Mouse (Mus musculus): Measurements from ENCODE around the gene Gmpr.

Gmpr gene

GRCm38 (mm10) chr13:45508495-45508894 is 1.3 kb downstream of the Gmpr start:
- peak; percentile 83 for DNase-seq

GRCm38 (mm10) chr13:45509366-45509765 is 2.1 kb downstream of the Gmpr start:
- DNase-seq = no peak

DNA sequence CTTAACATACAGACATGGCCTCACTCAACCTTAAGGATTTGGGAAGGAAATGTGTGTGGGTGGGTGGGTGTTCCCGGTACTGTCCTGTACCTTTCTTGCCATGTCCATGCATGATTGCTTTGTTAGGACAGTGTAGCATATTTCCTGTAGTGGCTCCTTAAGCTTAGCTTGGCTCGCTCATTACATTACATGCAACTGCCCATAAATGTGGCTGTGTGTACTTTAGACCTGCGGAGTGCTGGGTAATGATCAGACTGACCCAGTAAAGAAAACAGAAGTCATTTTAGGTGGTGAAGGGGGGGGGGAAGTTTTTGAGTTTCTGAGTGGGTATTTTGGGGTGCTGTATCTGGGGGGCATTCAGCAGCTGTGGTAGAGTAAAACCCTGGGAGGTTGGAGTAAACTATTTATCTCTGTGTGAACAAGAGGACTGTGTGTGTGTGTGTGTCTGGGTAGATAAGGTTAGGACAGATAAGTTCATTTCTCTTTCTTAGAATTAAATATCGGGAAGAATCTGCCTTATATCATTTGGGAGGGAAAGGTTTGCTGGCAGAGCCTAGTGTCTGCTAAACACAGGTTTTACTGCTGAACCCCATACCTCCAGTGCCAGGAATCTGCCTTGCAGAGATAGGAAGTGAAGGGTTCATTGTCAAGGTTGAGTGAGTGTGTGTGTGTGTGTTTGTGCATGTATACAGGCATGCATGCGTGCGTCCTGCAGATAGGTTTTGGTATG is 4.6 kb downstream of the Gmpr start:
- no peak for DNase-seq

DNA sequence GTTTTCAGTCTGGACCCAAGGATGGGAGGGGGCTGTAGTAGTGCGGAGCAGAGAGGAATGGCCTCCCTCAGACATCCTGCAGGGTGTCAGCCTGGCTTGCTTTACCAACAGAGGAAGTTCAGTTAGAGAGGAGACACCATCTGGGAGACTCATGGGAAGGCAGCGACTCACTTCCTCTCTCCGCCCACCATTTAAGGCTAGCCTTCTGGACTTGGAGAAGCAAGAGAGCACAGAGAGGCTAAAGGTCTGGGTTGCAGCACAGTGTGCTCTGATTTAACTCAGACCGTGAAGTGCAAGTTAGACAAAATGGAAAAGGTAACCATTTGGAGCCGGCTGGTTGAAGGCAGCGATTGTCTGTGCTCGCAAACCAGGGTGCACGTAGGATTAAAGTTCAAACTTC is 5.3 kb downstream of the Gmpr start:
- DNase-seq = peak; percentile 58

DNA sequence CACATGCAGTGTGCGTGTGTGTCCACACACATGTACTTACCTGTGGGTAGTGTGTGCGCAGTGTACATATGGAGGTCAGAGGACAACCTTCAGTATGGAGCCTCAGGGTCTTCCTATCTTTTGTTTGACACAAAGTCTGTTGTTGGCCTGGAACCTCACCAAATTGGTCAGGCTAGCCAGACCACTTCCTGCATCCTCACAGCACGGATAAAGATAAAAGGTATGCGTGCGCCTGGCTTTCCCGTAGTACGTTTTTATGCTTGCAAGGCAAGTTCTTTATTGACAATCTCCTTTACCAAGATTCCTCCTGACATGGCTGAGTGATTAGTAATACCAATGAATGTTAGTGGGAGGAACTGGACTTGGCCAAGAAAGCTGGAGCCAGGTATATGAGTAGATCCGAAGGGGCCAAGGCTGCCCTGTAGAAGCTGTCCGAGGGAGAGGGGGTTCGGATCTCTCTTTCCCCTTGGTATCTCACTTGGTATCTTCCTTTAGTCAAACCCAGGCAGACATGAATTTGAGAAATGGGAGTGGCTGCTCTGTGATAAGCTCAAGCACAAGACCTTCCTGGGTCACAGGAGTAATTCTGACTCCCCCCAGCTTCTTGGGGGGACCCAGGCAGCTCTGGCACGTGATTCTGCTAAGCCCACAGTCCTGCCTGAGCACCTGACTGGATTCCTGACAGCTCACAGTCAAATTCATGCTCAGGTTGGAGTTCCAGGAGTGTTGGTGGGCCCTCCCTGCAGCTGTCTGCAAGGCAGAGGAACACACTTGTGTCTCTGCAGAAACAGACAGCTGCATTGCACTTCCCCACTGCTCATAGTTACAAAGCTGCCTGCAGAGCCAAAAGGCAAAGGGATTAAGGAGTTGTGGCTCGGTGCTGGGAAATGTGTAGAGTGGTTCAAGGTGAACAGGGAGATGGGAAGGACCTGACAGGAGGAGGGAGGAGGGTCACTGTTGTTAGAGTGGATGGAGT is 6.1 kb downstream of the Gmpr start:
- DNase-seq = no peak

GRCm38 (mm10) chr13:45514115-45514514 is 6.9 kb downstream of the Gmpr start:
- no peak for DNase-seq

DNA sequence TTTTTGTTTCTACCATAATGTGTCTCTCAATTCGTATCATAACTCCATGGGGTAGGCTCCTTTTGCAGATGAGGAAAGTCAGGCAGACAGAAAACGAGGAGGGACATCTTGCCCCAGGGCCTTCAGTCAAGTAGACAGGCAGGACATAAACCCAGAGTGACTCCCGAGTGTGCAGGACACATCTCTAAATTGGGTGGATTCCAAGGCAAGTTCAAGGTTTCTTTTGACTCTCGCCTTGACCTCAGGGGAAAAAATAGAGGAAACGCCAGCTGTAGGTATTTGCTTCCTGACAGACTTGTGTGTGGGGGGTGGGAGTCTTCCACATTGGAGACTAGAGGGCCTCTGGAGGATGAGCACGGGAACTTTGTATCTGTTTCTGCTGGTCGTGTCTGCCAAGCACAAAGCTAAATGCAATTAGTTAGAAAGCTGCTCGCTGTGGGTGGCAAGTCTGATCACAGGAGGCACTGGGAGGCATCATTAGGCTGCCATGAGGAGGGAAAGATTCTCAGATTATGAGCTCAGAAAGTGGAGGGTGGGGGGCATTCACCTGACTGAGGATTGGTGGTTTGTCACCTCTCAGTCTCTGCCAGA is 7.7 kb downstream of the Gmpr start:
- DNase-seq = peak; percentile 39

DNA sequence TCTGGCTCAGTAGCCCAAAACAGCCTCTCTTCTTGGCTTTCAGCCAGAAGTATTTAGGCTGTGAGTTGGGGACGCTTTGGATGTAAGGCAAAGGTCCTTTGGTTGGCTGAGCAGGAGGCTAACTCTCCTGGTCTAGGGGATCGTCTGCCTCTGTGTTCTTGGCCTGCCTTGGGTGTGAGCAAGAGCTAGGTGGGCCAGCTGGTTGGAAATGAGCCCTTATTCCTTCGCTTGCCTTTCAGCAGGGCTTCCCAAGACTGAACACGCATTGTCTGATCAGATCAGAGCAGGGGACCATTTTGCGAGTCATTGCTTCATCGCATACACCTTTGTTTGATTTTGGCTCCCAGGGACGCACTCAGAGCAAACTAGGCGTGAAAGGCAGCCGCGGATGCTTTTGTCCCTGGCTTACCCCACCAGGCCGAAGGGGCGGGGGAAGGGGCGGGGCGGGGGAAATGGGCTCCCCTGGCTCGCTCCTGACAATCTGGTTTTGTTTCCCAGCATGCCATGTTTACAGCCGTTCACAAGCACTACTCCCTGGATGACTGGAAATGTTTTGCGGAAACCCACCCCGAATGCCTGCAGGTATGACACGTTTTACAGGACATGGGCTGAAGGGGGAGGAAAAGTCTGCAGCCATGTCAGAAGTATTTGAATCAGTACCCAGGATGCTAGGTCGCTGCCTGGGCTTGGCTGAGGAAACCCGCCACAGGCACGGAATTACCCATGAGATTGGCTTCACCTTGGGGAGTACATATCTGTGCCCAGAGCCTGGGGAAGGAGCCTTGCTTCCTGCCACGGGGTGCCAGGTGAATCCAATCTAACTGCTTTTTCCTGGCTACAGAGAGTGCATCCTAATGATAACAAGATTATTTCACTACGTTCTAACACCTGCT is 9.5 kb downstream of the Gmpr start:
- peak; percentile 78 for DNase-seq

DNA sequence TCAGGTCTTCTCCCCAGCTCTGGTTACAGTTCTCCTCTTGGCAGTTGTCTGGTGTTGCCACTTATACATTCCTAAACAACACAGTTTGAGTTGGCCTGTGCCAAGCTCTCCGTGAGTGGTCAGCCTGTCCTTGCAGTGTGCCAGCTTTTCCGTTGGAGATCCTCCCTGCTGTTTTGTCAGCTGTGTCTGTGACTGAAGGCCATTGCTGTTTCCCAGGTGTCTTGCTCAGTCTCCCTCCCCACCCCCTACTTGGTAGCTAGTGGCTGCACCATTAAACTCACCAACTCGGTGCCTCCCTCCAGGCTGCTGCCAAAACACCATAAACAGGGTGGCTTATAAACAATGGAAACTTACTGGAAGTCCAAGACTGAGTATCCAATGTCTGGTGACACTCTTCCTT is 17.1 kb downstream of the Gmpr start:
- DNase-seq = peak; percentile 38

GRCm38 (mm10) chr13:45524791-45525435 is 17.7 kb downstream of the Gmpr start:
- DNase-seq = no peak

GRCm38 (mm10) chr13:45526230-45526629 is 19.0 kb downstream of the Gmpr start:
- peak; percentile 76 for DNase-seq

DNA sequence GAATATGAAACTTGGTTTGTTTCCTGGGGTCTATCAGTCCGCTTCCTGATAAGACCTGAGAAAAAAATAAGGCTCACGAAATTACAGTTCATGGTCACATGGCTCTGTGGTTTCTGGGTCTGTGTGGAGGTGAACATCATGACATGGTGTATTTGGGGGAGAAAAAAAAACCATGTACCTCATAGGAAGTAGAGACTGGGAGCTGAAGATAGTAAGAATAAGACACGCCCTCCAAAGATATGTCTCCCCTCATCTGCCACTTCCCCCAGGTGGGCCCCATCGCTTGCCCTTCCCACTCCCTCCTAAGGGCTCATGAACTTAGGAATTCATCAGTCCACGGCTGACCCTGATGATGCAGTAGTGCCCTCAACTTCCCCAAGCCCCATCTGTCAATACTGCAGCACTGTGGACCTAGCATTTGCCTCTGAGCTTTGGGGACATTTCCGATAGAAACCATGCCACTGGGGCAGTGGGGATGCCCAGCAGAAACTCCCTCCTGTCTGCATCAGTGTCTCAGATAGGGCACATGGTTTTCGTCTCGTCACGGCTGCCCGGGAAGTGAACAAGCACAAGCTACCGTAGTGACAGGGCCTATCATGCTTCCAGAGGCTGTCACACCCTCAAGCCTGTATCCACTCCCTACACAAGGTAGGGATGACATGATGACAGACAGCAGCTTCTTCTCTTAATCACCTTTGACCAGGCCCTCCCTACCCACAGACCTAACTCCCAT is 20.2 kb downstream of the Gmpr start:
- DNase-seq = no peak

DNA sequence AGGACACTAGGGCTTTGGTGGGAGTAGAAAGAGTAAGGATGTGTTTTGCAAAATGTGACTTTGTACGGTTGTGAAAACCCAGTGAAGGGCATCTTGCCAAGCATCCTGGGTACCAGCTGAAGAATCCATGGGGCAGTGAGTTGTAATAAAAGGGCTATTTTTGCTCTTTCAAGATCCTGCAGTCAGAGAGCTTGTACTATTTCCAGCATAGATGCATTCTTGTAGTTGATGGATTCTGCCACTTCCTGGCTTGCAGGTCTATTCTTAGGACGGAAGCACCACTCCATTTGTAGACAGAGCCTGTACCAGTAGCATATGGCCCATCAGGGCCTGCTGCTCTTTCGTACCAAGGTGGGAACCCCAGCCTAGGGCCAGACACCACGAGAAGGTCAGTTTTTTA is 21.5 kb downstream of the Gmpr start:
- DNase-seq = no peak

GRCm38 (mm10) chr13:45530754-45531153 is 23.5 kb downstream of the Gmpr start:
- DNase-seq = no peak

- no peak for DNase-seq
Measured at GRCm38 (mm10) chr13:45535731-45536453, 28.6 kb downstream of the Gmpr start.

DNA sequence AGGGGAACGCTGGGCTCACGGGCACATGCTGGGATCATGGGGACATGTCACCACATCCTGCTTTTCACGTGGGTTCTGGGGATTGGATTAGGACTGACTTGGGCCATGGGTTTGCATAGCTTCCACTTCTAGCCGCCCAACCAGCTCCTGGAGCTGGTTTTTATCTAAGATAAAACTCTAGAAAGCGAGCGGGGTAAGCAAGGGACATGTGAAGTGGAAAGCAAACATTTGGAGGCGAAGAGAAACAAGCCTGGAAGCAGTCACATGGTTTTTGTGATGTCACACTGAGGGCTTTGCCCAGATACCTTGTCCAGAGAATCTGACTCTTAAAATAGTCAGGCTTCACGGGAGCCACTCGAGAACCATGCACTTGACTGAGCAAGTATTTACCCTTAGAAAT is 29.9 kb downstream of the Gmpr start:
- DNase-seq = no peak

DNA sequence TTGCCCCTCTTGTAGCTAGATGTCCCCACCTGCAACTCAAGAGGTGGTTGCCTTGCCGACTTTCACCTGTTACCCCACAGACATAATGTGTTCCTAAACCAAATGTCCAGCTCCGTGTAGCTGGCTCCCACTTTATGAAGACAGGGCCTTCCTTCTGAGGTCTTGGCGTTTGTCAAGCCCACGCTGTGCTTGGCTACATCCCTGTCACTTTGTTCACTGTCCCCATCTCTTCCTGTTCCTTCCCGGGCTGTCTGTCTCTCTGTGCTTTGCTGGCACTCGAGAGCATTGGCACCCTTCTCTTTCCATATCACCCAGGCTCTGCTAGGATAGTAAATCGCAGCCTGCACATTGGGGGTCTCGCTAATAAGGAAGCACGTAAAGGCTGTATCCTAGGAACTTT is 30.8 kb downstream of the Gmpr start:
- no peak for DNase-seq

- DNase-seq = peak; percentile 86
Measured at GRCm38 (mm10) chr13:45538532-45539204, 31.4 kb downstream of the Gmpr start.

- DNase-seq = peak; percentile 89
Measured at GRCm38 (mm10) chr13:45539205-45539568, 31.9 kb downstream of the Gmpr start.

DNA sequence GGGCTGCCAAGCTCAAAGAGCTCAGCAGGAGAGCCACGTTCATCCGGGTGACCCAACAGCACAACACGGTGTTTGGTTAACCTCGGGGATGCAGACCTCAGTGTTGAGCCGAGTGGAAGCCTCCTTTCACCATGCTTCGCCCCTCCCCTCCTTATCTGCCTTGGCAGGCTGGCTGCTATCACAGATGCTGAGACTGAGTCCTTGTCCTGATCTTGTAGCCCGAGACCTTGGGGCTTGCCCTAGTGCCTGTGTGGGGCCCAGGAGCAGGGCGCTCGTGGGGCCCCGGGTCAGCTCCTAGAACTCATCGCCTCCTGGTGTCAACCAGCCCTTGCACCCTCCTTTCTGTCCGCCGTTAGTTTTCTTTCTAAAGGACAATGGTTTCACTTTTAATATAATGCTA is 38.7 kb downstream of the Gmpr start:
- no peak for DNase-seq

All from kidney, postnatal 10 days (tissue).